Comparison of ENCODE assay signal across 8 mouse cellular contexts in the genomic region with DNA sequence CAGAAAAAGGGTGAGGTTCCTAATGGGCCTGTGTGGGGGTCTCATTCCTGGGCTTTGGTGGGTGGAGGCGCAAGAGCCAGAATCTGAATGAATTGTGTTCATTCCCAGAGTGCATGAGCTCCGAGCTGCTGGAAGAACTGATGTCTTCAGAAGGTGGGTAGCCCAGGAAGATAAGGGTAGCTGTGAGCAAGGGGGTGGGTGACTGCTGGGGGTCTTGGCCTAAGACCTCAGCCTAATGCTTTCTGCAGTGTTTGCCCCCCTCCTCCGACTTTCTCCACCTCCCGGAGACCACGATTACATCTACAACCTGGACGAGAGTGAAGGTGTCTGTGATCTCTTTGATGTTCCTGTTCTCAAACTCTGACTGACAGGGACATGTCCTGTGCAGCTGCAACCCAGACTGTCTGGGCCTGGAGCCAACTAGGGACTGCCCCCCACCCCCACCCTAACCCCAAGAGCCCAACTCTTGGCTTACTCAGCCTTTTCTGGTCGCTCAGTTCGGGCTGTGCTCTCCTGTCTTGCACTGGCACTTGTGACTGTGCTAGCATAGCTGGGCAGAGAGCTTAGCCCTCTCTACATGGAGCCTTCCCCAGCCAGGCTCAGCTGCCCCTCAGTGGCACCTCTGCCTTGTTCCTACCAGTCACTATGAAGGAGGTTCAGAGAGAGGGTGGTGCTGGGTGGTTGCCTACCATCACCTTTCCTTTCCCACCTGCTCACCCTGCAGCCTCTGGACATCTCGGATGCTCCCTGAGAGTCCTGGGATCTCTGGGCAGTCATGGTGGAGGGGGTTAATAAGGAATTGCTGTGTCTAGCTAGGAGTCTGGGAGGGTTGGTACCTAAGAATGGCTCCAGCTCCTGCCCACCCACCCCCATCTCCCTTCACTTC. TPM values are rescaled to one million over a fixed set of nuclear protein-coding genes. Genes with fewer than 3 reads are reported as not detected.
DNase-seq lines count a peak whose midpoint lies in the region; ATAC-seq and TF ChIP-seq lines count a peak whose summit lies in the region.

No protein-coding gene starts in this region.

- 59% methylated on average over 9 of the region's 9 CpGs for WGBS in kidney, postnatal 0 days
- 68% methylated on average over 9 of the region's 9 CpGs for WGBS in forebrain, embryonic 16.5 days
- 75% methylated on average over 9 of the region's 9 CpGs for WGBS in midbrain, embryonic 13.5 days

- no peak overlapping the region for H3K9ac ChIP-seq in kidney, postnatal 0 days (ENCODE audit: low read depth, low read length)
- H3K9ac ChIP-seq in forebrain, embryonic 16.5 days (replicated peaks; ENCODE audit: low read depth, low read length), result no peak overlapping the region
- no peak overlapping the region for H3K9ac ChIP-seq in midbrain, embryonic 13.5 days (replicated peaks)

- H3K4me3 ChIP-seq in kidney, postnatal 0 days (replicated peaks; ENCODE audit: low read depth, low read length), result no peak overlapping the region
- H3K4me3 ChIP-seq in forebrain, embryonic 16.5 days (replicated peaks; ENCODE audit: low read length), result no peak overlapping the region
- no peak overlapping the region for H3K4me3 ChIP-seq in midbrain, embryonic 13.5 days (replicated peaks)

- no peak overlapping the region for H3K4me2 ChIP-seq in kidney, postnatal 0 days (ENCODE audit: low read length)
- no peak overlapping the region for H3K4me2 ChIP-seq in forebrain, embryonic 16.5 days (ENCODE audit: low read length)
- no peak overlapping the region for H3K4me2 ChIP-seq in midbrain, embryonic 13.5 days (replicated peaks)

- no peak for DNase-seq in kidney, postnatal 0 days (ENCODE audit: low spot score)
- DNase-seq in kidney, adult 8-10 months, result no peak
- peak; percentile 83 for DNase-seq in Muller cell, postnatal 12 days (ENCODE audit: inconsistent ontology term)
- DNase-seq in adrenal gland, postnatal 14 days, result no peak
- no peak for DNase-seq in embryo, embryonic 9.5 days (ENCODE audit: extremely low spot score)
- no peak for DNase-seq in adrenal gland, adult 8-10 months

- ATAC-seq in kidney, postnatal 0 days (replicated peaks; ENCODE audit: low FRiP score, low read depth), result no peak
- ATAC-seq in forebrain, embryonic 16.5 days, result peak; percentile 21; the same call in 1 of the 2 replicates
- ATAC-seq in midbrain, embryonic 13.5 days, result peak; percentile 12; the same call in 1 of the 2 replicates

- H3K27me3 ChIP-seq in kidney, postnatal 0 days (ENCODE audit: insufficient read depth, low read length), result no peaks in the 10 kb centered on the region
- no peaks in the 10 kb centered on the region for H3K27me3 ChIP-seq in forebrain, embryonic 16.5 days (replicated peaks; ENCODE audit: control insufficient read depth, insufficient read depth, low read length)
- no peaks in the 10 kb centered on the region for H3K27me3 ChIP-seq in midbrain, embryonic 13.5 days

- H3K4me1 ChIP-seq in kidney, postnatal 0 days (replicated peaks; ENCODE audit: insufficient read depth, low read length), result peaks cover 12% of the 10 kb centered on the region; the same call in 1 of the 2 replicates
- peaks cover 8% of the 10 kb centered on the region for H3K4me1 ChIP-seq in forebrain, embryonic 16.5 days (replicated peaks; ENCODE audit: control insufficient read depth, insufficient read depth, low read length)
- H3K4me1 ChIP-seq in midbrain, embryonic 13.5 days (replicated peaks), result peaks cover 21% of the 10 kb centered on the region

- no peaks in the 10 kb centered on the region for H3K9me3 ChIP-seq in kidney, postnatal 0 days (replicated peaks; ENCODE audit: low read length)
- H3K9me3 ChIP-seq in forebrain, embryonic 16.5 days (ENCODE audit: control insufficient read depth, low read length), result no peaks in the 10 kb centered on the region
- no peaks in the 10 kb centered on the region for H3K9me3 ChIP-seq in midbrain, embryonic 13.5 days

- H3K36me3 ChIP-seq in kidney, postnatal 0 days (ENCODE audit: insufficient read depth, low read length), result peaks cover 42% of the 10 kb centered on the region
- H3K36me3 ChIP-seq in forebrain, embryonic 16.5 days (ENCODE audit: control insufficient read depth, insufficient read depth), result peaks cover 37% of the 10 kb centered on the region
- H3K36me3 ChIP-seq in midbrain, embryonic 13.5 days, result peaks cover 86% of the 10 kb centered on the region

- peak overlapping the region; percentile 38; the same call in 1 of the 2 replicates for H3K27ac ChIP-seq in kidney, postnatal 0 days
- no peak overlapping the region for H3K27ac ChIP-seq in forebrain, embryonic 16.5 days (ENCODE audit: low read length)
- no peak overlapping the region; the same call in 1 of the 2 replicates for H3K27ac ChIP-seq in midbrain, embryonic 13.5 days

- no peak for TF ChIP-seq CTCF in kidney, postnatal 0 days (IDR thresholded peaks at IDR 0.05; ENCODE audit: low read depth)

RNA-seq across cellular contexts. Expression of a gene that starts 0.8 kb away (rescaled TPM):
- 15.5 and 17.4 TPM in 2 replicates for polyA plus RNA-seq in kidney, postnatal 0 days (2015; fragmentation: Nextera tagmentation; extraction: Ambion mirVana)
- 0.76 and 1.3 TPM in 2 replicates for polyA plus RNA-seq in forebrain, embryonic 16.5 days (2015; fragmentation: Nextera tagmentation; extraction: Ambion mirVana)
- polyA plus RNA-seq in midbrain, embryonic 13.5 days (2015; fragmentation: Nextera tagmentation; extraction: Ambion mirVana), result 0.97 and 1.1 TPM in 2 replicates
- total RNA-seq in adrenal gland, postnatal 14 days (2021), result 3.9 and 5.0 TPM in 2 replicates
- total RNA-seq in adrenal gland, adult 8-10 months (2022), result 10 to 100 TPM in 2 of 4 experiments, 1 to 10 TPM in 2; 7.0 to 14.0 (median 9.3) TPM

RNA-seq across cellular contexts. Expression of a gene that starts 7.1 kb away (rescaled TPM):
- polyA plus RNA-seq in kidney, postnatal 0 days (2015; fragmentation: Nextera tagmentation; extraction: Ambion mirVana), result 55.2 and 57.9 TPM in 2 replicates
- 44.9 and 46.8 TPM in 2 replicates for polyA plus RNA-seq in forebrain, embryonic 16.5 days (2015; fragmentation: Nextera tagmentation; extraction: Ambion mirVana)
- polyA plus RNA-seq in midbrain, embryonic 13.5 days (2015; fragmentation: Nextera tagmentation; extraction: Ambion mirVana), result 51.1 and 57.5 TPM in 2 replicates
- 44.5 and 44.9 TPM in 2 replicates for total RNA-seq in adrenal gland, postnatal 14 days (2021)
- total RNA-seq in adrenal gland, adult 8-10 months (2022), result 10 to 100 TPM; 39.5 to 53.6 (median 42.0) TPM

RNA-seq across cellular contexts. Expression of a gene that starts 8.7 kb away (rescaled TPM):
- polyA plus RNA-seq in kidney, postnatal 0 days (2015; fragmentation: Nextera tagmentation; extraction: Ambion mirVana), result 15.9 and 18.5 TPM in 2 replicates
- polyA plus RNA-seq in forebrain, embryonic 16.5 days (2015; fragmentation: Nextera tagmentation; extraction: Ambion mirVana), result 12.5 and 12.9 TPM in 2 replicates
- polyA plus RNA-seq in midbrain, embryonic 13.5 days (2015; fragmentation: Nextera tagmentation; extraction: Ambion mirVana), result 10.4 and 11.7 TPM in 2 replicates
- total RNA-seq in adrenal gland, postnatal 14 days (2021), result 16.0 and 20.2 TPM in 2 replicates
- total RNA-seq in adrenal gland, adult 8-10 months (2022), result 10 to 100 TPM; 20.0 to 57.6 (median 36.8) TPM

RNA-seq across cellular contexts. Expression of a gene that starts 14.9 kb away (rescaled TPM):
- 5.5 and 6.2 TPM in 2 replicates for polyA plus RNA-seq in kidney, postnatal 0 days (2015; fragmentation: Nextera tagmentation; extraction: Ambion mirVana)
- 110 and 125 TPM in 2 replicates for polyA plus RNA-seq in forebrain, embryonic 16.5 days (2015; fragmentation: Nextera tagmentation; extraction: Ambion mirVana)
- polyA plus RNA-seq in midbrain, embryonic 13.5 days (2015; fragmentation: Nextera tagmentation; extraction: Ambion mirVana), result 106 and 107 TPM in 2 replicates
- total RNA-seq in adrenal gland, postnatal 14 days (2021), result 2.6 and 4.6 TPM in 2 replicates
- 1 to 10 TPM; 2.6 to 5.0 (median 4.6) TPM for total RNA-seq in adrenal gland, adult 8-10 months (2022)

RNA-seq across cellular contexts. Expression of a gene that starts 21.5 kb away (rescaled TPM):
- 5.2 and 5.6 TPM in 2 replicates for polyA plus RNA-seq in kidney, postnatal 0 days (2015; fragmentation: Nextera tagmentation; extraction: Ambion mirVana)
- 0.36 and 0.99 TPM in 2 replicates for polyA plus RNA-seq in forebrain, embryonic 16.5 days (2015; fragmentation: Nextera tagmentation; extraction: Ambion mirVana)
- polyA plus RNA-seq in midbrain, embryonic 13.5 days (2015; fragmentation: Nextera tagmentation; extraction: Ambion mirVana), result 0.98 and 1.1 TPM in 2 replicates
- 4.7 and 6.6 TPM in 2 replicates for total RNA-seq in adrenal gland, postnatal 14 days (2021)
- total RNA-seq in adrenal gland, adult 8-10 months (2022), result 10 to 100 TPM in 2 of 4 experiments, 1 to 10 TPM in 2; 3.1 to 14.2 (median 8.5) TPM
